Mouse (Mus musculus) layer of hippocampus, postnatal 10 days (tissue): ENCODE measurements around the gene Trim14. TPM values are rescaled to one million over a fixed set of nuclear protein-coding genes. Genes with fewer than 3 reads are reported as not detected.

Experiments used
- DNase-seq, 2 experiments: peaks; one replicate each; pipeline ENCODE4 v3.0.0; 2021; ENCODE audit warnings: low spot score in 2 of 2
- total RNA-seq, 2 experiments: library from RNA; stranded (reverse); gene quantifications; 2 replicates each; pipeline ENCODE4 v1.2.3; 2021

Gene Trim14
- total RNA-seq, 2 experiments from 2014 or later, result 0.62 to 0.69 TPM

- no peak for DNase-seq
Observed at GRCm38 (mm10) chr4:46447461-46447860, 88.5 kb downstream of the Trim14 start.

GRCm38 (mm10) chr4:46445237-46445945, 90.5 kb downstream of the Trim14 start:
- DNase-seq, result no peak

Other genes starting within 250 kb of the Trim14 start
- gene Foxe1, start 192.5 kb downstream of the Trim14 start, total RNA-seq, result not detected
- 1 to 10 TPM; 4.9 to 5.5 TPM for gene Trmo, start 146.7 kb downstream of the Trim14 start, total RNA-seq
- gene Hemgn, start 122.6 kb downstream of the Trim14 start, total RNA-seq, result not detected
- gene Anp32b, start 85.2 kb downstream of the Trim14 start, total RNA-seq, result 10 to 100 TPM; 53.5 to 59.3 TPM
- 10 to 100 TPM; 34.0 to 39.6 TPM for gene Nans, start 46.9 kb downstream of the Trim14 start, total RNA-seq
- 10 to 100 TPM; 35.6 to 37.6 TPM for gene Coro2a, start 66.1 kb upstream of the Trim14 start, total RNA-seq
- 1 to 10 TPM; 2.5 to 2.9 TPM for gene Tbc1d2, start 114.1 kb upstream of the Trim14 start, total RNA-seq